Mouse (Mus musculus) common myeloid progenitor, adult 5-6 weeks (primary cell): ENCODE data around the gene Ppp2r2c. TPM values are rescaled to one million over a fixed set of nuclear protein-coding genes. Genes with fewer than 3 reads are reported as not detected.

Experiments
- ATAC-seq: replicated peaks from 2 replicates; pipeline ENCODE4 v1.8.0; 2016; ENCODE audit warnings: low read depth, mild to moderate bottlenecking, moderate TSS enrichment, inconsistent platforms; ENCODE audit not compliant: poor library complexity, severe bottlenecking
- total RNA-seq: library from RNA; stranded (forward); fragments of 200-1000, 187-1606 nt; gene quantifications from 2 replicates; pipeline ENCODE4 v1.2.3, GENCODE M21; 2017

The Ppp2r2c gene
- total RNA-seq, 1 experiment from 2014 or later = not detected

- ATAC-seq = no peak
Observed at GRCm38 (mm10) chr5:36869578-36870236, 1.4 kb downstream of the Ppp2r2c start.

- no peak for ATAC-seq
Observed at GRCm38 (mm10) chr5:36870916-36871315, 2.6 kb downstream of the Ppp2r2c start.

DNA sequence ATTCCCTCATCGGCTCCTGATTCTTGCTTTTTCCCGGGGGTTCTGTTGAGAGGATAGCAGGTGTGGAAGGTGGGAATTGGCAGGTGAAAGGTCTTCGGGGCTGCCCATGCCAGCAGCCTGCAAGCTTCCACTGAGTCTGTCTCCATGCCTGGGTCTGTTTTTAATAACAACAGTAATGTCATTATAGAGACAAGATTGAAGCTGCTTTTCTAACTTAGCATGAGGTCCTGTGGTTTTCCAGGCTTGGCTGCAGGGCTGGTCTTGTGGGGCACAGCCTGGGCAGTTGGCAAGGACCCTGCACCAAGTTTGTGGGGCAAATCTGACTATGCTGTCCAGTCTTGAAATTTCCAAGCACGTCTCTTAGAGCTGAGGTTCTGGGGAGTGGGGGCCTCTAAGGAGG lies 7.6 kb downstream of the Ppp2r2c start:
- ATAC-seq = no peak

DNA sequence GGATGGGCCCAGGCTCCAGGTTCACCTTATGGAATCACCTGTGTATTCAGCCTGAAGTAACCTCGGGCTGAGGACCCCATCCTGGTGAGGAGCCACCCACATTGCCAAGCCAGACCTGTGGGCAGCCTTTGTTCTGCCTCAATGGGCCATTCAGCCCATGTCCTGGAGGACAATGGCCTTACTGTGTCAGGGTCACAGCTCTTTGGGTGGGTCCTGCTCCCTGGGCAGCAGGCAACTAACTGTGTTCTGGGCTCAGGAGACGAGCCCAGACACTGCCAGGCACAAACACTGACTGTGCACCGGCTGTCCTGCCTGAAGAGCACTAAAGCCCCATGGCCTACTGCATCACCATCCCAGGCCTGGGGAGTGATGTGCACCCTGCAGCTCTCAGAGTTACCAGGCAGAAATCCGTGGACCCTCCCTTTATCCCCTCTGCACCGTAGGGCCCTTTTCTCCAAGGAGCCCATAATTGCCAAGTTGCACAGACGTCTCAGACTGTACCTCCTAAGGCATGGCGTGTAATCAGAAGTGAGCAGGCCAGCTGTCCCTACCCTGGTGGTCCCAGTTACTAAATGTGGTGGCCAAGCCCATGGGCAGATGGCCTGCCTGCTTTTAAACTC lies 8.6 kb downstream of the Ppp2r2c start:
- ATAC-seq = no peak

- no peak for ATAC-seq
Observed at GRCm38 (mm10) chr5:36877641-36878040, 9.3 kb downstream of the Ppp2r2c start.

- no peak for ATAC-seq
Observed at GRCm38 (mm10) chr5:36878801-36879200, 10.5 kb downstream of the Ppp2r2c start.

- ATAC-seq = no peak
Observed at GRCm38 (mm10) chr5:36880622-36881021, 12.3 kb downstream of the Ppp2r2c start.

GRCm38 (mm10) chr5:36883516-36883915 lies 15.2 kb downstream of the Ppp2r2c start:
- ATAC-seq = no peak

- ATAC-seq = no peak
Observed at GRCm38 (mm10) chr5:36885067-36885466, 16.8 kb downstream of the Ppp2r2c start.

DNA sequence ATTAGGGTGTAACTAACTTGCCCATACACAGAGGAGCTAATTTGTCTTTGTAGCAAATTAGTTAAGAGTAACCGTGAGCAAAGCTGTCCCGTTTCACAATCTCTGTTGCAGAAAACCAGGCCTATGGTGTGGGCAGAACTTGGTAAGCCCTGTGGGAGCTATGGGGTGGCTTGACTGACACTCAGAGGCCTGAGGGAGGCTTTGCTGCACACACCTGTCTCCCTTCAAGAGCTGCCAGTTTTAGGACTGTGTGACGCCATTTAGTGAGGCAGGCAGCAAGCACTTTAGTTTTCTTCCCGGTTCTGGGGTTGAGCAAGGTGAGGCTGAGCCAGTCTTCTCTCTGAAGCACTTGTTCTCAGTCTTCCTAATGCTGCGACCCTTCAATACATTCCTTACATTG lies 17.3 kb downstream of the Ppp2r2c start:
- ATAC-seq = no peak

- no peak for ATAC-seq
Observed at GRCm38 (mm10) chr5:36886298-36886697, 18.0 kb downstream of the Ppp2r2c start.

- ATAC-seq = no peak
Observed at GRCm38 (mm10) chr5:36886852-36887283, 18.6 kb downstream of the Ppp2r2c start.

GRCm38 (mm10) chr5:36887299-36887988 lies 19.1 kb downstream of the Ppp2r2c start:
- no peak for ATAC-seq

GRCm38 (mm10) chr5:36888501-36888900 lies 20.2 kb downstream of the Ppp2r2c start:
- no peak for ATAC-seq

DNA sequence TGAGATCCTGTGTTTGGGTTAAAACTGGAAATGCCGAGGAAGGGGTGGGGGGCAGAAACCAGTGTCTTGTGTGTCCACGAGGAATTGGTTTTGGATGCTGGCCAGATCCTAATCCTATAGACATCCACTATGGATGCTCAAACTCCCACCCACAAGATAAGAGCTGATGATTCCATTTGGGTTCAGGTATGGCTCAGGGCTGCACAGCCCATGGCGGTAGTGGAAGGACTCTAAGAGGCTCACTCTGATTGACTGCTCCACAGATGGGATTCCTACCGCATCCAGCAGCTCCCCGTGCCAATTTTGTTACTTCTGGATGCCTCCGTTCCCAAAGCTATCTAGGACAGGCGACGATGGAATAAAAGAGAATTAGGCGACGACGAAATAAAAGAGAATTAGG lies 20.6 kb downstream of the Ppp2r2c start:
- ATAC-seq = no peak

DNA sequence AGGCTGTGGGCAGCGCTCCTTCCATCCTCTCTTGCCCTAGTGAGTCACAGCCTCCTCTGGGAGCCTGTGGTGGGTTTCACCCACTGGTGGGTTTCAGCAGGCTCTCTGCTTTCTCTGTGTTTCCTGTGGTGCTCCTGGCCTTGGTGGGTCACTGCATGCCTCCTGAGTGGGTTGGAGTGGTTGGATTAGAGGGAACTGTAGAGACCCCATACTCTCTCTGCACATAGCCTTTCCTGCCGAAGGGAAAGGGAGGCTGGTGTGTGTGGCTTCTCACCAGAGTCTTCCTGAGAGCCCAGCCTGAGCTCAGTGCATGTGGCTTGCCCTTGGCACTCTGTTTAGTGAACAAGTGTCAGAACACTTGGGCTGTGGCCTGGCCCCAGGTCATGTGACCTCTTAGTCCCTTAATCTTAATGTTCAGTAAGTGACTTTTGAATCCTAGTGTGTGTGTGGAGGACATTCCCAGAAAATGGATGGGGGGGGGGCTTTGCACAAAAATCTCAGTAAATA lies 21.1 kb downstream of the Ppp2r2c start:
- ATAC-seq = no peak

GRCm38 (mm10) chr5:36890794-36891193 lies 22.5 kb downstream of the Ppp2r2c start:
- ATAC-seq = no peak

DNA sequence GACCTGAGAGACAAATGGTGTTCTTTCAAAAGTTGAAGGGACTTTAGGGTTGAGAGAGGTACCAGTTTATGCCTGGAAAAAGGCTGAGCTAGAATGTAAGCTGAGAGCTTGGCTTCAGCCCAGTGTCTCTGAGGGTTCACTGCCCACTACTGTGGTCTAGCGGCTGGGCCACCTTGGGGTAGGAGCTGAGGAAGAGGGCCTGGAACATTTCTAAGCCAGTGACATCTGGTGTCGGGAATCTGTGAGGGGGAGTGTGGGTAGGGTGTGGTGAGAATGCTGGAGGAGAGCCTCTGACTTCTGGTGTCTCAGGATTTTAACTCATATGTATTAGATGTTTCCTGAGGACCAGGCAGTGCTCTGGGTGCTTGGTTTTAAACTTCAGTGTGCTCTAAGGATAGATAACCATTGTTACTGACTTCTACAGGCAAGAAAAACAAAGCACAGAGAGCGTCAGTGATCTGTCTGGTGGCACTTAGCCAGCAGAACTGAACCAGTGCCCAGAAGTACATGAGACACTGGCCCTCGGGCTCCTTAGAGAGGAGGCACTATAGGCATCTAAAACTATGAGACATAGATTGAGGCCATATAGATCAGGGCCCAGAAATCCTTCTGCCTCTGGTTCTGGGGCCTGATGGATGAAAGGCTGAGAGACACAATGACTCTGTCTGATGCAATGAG lies 23.6 kb downstream of the Ppp2r2c start:
- no peak for ATAC-seq

- ATAC-seq = no peak
Observed at GRCm38 (mm10) chr5:36893263-36893662, 24.9 kb downstream of the Ppp2r2c start.

- no peak for ATAC-seq
Observed at GRCm38 (mm10) chr5:36894070-36894469, 25.8 kb downstream of the Ppp2r2c start.
